Mouse (Mus musculus) liver, embryonic 12.5 days (tissue): ENCODE results near the gene Syn2. TPM values are rescaled to one million over a fixed set of nuclear protein-coding genes. Genes with fewer than 3 reads are reported as not detected.

Experiments used
- ATAC-seq: fragments of 200-750 bp; cut with Nextera tagmentation; 2 replicates; pipeline ENCODE4 v1.8.0; 2017; ENCODE audit warnings: moderate number of reproducible peaks, mild to moderate bottlenecking, moderate library complexity
- H3K27ac ChIP-seq: fragments of 300-500 bp; sonication (generic); 2 replicates; pipeline ENCODE4 v1.5.1; 2016; ENCODE audit warnings: mild to moderate bottlenecking
- H3K27me3 ChIP-seq: fragments of 300-500 bp; sonication (generic); replicated peaks from 2 replicates; pipeline ENCODE4 v1.6.1; 2016; ENCODE audit warnings: mild to moderate bottlenecking, moderate library complexity
- H3K36me3 ChIP-seq: fragments of 300-500 bp; sonication (generic); 2 replicates; pipeline ENCODE4 v1.6.1; 2016; ENCODE audit warnings: mild to moderate bottlenecking, moderate library complexity
- H3K4me1 ChIP-seq: fragments of 300-500 bp; sonication (generic); 2 replicates; pipeline ENCODE4 v1.6.1; 2016
- H3K4me2 ChIP-seq: fragments of 300-500 bp; sonication (generic); 2 replicates; pipeline ENCODE4 v1.6.1; 2016; ENCODE audit warnings: mild to moderate bottlenecking, moderate library complexity
- H3K4me3 ChIP-seq: fragments of 300-500 bp; sonication (generic); 2 replicates; pipeline ENCODE4 v1.5.1; 2016; ENCODE audit warnings: mild to moderate bottlenecking, moderate library complexity
- H3K9ac ChIP-seq: fragments of 300-500 bp; sonication (generic); 2 replicates; pipeline ENCODE4 v1.6.1; 2016; ENCODE audit warnings: mild to moderate bottlenecking, moderate library complexity
- H3K9me3 ChIP-seq: fragments of 300-500 bp; sonication (generic); replicated peaks from 2 replicates; pipeline ENCODE4 v1.6.1; 2016; ENCODE audit warnings: mild to moderate bottlenecking, moderate library complexity
- WGBS: fragments of 180-500 bp; shearing (Covaris S2); methylation state at CpG from one replicate; pipeline ENCODE4 v1.1.7; 2016; ENCODE audit not compliant: insufficient replicate concordance; 5-methylcytosine and 5-hydroxymethylcytosine counted together
- polyA plus RNA-seq: library from polyadenylated mRNA; unstranded; fragments of >200 nt; fragmentation: Nextera tagmentation; extraction: Ambion mirVana; gene quantifications from 2 replicates; pipeline ENCODE4 v1.2.1, GENCODE M21; 2016

Gene Syn2
- polyA plus RNA-seq, 1 experiment from 2014 or later, result not detected

- Histone ChIP-seq H3K4me1 (no peaks in the 10 kb centered on the region; the same call in 1 of the 2 replicates), H3K9ac (no peak overlapping the region), H3K9me3 (no peaks in the 10 kb centered on the region), H3K4me2 (no peak overlapping the region), H3K36me3 (no peaks in the 10 kb centered on the region), H3K27me3 (peaks cover 7% of the 10 kb centered on the region; the same call in 1 of the 2 replicates), H3K27ac (no peak overlapping the region), H3K4me3 (no peak overlapping the region)
- 20% methylated on average over 2 of the region's 2 CpGs for WGBS
- ATAC-seq, result no peak
These were observed 8.4 kb upstream of the Syn2 start for GRCm38 (mm10) chr6:115126232-115126785.

GRCm38 (mm10) chr6:115126851-115127250 is 7.9 kb upstream of the Syn2 start:
- H3K4me1 ChIP-seq, result no peaks in the 10 kb centered on the region; the same call in 1 of the 2 replicates
- peaks cover 8% of the 10 kb centered on the region; the same call in 1 of the 2 replicates for H3K27me3 ChIP-seq
- H3K36me3 ChIP-seq, result no peaks in the 10 kb centered on the region
- ATAC-seq, result no peak
- no peak overlapping the region for H3K4me3 ChIP-seq
- H3K27ac ChIP-seq, result no peak overlapping the region
- no peaks in the 10 kb centered on the region for H3K9me3 ChIP-seq
- WGBS, result 59% methylated on average over 3 of the region's 3 CpGs
- no peak overlapping the region for H3K9ac ChIP-seq
- no peak overlapping the region for H3K4me2 ChIP-seq

DNA sequence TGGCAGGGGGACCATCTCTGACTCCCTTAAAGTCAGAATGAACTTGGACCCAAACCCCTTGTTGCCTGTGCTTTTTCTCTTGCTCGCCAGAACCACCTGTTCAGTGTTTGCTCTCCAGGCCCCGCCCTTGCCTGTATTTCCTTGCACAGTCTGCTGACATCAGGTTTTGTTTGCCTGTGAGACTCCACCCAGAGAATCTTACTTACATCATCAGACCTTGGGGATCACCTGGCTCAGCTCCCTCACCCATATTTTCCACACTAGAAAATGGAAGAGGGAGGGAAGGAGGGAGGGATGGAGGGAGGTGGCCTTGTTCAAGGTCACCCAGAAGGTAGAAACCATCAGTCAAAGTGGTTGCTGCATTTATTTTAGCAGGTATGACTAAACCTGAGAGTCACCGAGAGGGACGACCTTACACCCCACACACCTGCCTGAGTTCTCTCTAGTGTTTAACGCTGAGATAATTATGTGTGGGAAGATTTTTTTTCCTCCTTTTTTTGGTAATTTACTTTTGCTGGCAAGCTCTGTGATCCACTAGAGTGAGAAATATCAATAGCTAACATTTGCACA is 7.4 kb upstream of the Syn2 start:
- Histone ChIP-seq H3K36me3 (no peaks in the 10 kb centered on the region), H3K27me3 (peaks cover 8% of the 10 kb centered on the region; the same call in 1 of the 2 replicates), H3K9me3 (no peaks in the 10 kb centered on the region), H3K4me3 (no peak overlapping the region), H3K9ac (no peak overlapping the region), H3K27ac (no peak overlapping the region), H3K4me2 (no peak overlapping the region), H3K4me1 (no peaks in the 10 kb centered on the region; the same call in 1 of the 2 replicates)
- WGBS, result 63% methylated on average over 5 of the region's 5 CpGs
- ATAC-seq, result no peak

DNA sequence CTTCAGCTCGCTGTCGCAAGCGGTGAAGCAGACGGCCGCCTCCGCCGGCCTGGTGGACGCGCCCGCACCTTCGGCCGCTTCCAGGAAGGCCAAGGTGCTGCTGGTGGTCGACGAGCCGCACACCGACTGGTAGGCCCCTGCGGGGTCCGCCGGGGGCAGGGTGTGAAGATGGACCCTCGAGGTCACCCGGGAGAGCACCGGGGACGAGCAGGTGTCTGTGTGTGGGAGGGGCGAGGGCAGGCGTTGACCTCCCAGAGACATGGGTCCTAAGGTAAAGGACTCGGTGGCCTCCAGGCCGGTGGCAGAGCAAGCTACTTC is 589 bp downstream of the Syn2 start:
- Histone ChIP-seq H3K4me2 (peak overlapping the region; percentile 80), H3K9ac (peak overlapping the region; percentile 31; the same call in 1 of the 2 replicates), H3K36me3 (no peaks in the 10 kb centered on the region), H3K4me3 (peak overlapping the region; percentile 57), H3K4me1 (peaks cover 12% of the 10 kb centered on the region), H3K27ac (no peak overlapping the region), H3K27me3 (peaks cover 55% of the 10 kb centered on the region), H3K9me3 (no peaks in the 10 kb centered on the region)
- no peak for ATAC-seq
- 5% methylated on average over 27 of the region's 27 CpGs for WGBS

DNA sequence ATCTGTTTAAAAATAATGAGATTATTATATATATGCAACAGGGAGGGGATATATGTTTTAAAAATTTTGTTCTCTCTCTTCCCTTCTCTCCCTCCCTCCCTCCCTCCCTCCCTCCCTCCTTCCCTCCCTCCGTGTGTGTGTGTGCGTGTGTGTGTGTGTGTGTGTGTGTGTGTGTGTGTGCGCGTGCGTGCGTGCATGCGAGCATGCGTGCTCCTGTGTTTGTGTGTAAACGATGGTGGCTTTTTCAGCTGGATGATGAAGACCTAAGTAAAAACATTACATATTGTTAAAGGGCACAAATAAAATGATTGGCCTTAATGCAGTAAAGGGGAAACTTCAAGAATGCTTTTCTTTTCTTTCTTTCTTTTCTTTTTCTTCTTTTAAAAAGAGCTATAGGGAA is 1.5 kb downstream of the Syn2 start:
- Histone ChIP-seq H3K9me3 (no peaks in the 10 kb centered on the region), H3K4me3 (no peak overlapping the region), H3K36me3 (no peaks in the 10 kb centered on the region), H3K4me2 (no peak overlapping the region), H3K27ac (no peak overlapping the region), H3K27me3 (peaks cover 50% of the 10 kb centered on the region), H3K9ac (no peak overlapping the region), H3K4me1 (peaks cover 12% of the 10 kb centered on the region)
- ATAC-seq, result no peak
- 79% methylated on average over 8 of the region's 9 CpGs for WGBS

- H3K9me3 ChIP-seq, result no peaks in the 10 kb centered on the region
- 46% methylated on average over 4 of the region's 4 CpGs for WGBS
- H3K9ac ChIP-seq, result no peak overlapping the region
- ATAC-seq, result no peak
- no peaks in the 10 kb centered on the region for H3K36me3 ChIP-seq
- no peak overlapping the region for H3K4me3 ChIP-seq
- H3K4me1 ChIP-seq, result no peaks in the 10 kb centered on the region
- no peak overlapping the region for H3K27ac ChIP-seq
- H3K27me3 ChIP-seq, result peaks cover 9% of the 10 kb centered on the region
- no peak overlapping the region for H3K4me2 ChIP-seq
These were observed 6.7 kb downstream of the Syn2 start for GRCm38 (mm10) chr6:115141446-115141845.

- H3K4me2 ChIP-seq, result no peak overlapping the region
- H3K36me3 ChIP-seq, result no peaks in the 10 kb centered on the region
- no peaks in the 10 kb centered on the region for H3K4me1 ChIP-seq
- 50% methylated on average over 4 of the region's 4 CpGs for whole genome bisulfite sequencing
- no peak overlapping the region for H3K27ac ChIP-seq
- no peak overlapping the region for H3K9ac ChIP-seq
- H3K4me3 ChIP-seq, result no peak overlapping the region
- H3K27me3 ChIP-seq, result no peaks in the 10 kb centered on the region
- no peaks in the 10 kb centered on the region for H3K9me3 ChIP-seq
- ATAC-seq, result no peak
These were observed 26.5 kb downstream of the Syn2 start for GRCm38 (mm10) chr6:115161175-115161574.

- no peaks in the 10 kb centered on the region for H3K4me1 ChIP-seq
- H3K27ac ChIP-seq, result no peak overlapping the region
- no peaks in the 10 kb centered on the region for H3K36me3 ChIP-seq
- no peak overlapping the region for H3K4me3 ChIP-seq
- no peaks in the 10 kb centered on the region for H3K9me3 ChIP-seq
- H3K4me2 ChIP-seq, result no peak overlapping the region
- H3K27me3 ChIP-seq, result no peaks in the 10 kb centered on the region
- 68% methylated on average over 3 of the region's 3 CpGs for WGBS
- ATAC-seq, result no peak
- no peak overlapping the region for H3K9ac ChIP-seq
These were observed 31.3 kb downstream of the Syn2 start for GRCm38 (mm10) chr6:115165863-115166470.

DNA sequence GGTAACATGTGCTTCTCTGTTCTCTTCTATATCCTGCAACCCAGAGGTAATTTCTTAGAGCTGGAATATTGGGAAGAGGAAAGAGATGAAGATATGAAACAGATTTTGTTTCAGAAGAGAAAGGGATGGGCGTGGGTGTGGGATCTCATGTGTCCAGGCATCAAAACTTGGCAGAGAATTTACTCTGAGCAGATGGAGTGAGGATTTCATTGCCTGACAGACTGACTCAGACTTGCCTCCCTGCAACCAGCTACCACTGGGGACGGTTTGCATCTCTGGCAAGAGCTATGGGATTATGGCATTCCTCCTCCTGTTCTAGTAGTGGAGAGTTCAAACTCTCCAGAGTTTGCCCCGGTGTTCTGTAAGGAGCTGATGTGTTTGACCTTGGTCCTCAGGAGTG is 34.2 kb downstream of the Syn2 start:
- Histone ChIP-seq H3K9me3 (no peaks in the 10 kb centered on the region), H3K4me1 (no peaks in the 10 kb centered on the region), H3K36me3 (no peaks in the 10 kb centered on the region), H3K9ac (no peak overlapping the region), H3K27ac (no peak overlapping the region), H3K4me3 (no peak overlapping the region), H3K4me2 (no peak overlapping the region), H3K27me3 (no peaks in the 10 kb centered on the region)
- 36% methylated on average over 3 of the region's 3 CpGs for WGBS
- no peak for ATAC-seq

- Histone ChIP-seq H3K9me3 (no peaks in the 10 kb centered on the region), H3K36me3 (no peaks in the 10 kb centered on the region), H3K9ac (no peak overlapping the region), H3K27ac (no peak overlapping the region), H3K4me2 (no peak overlapping the region), H3K4me1 (no peaks in the 10 kb centered on the region), H3K27me3 (no peaks in the 10 kb centered on the region), H3K4me3 (no peak overlapping the region)
- no peak for ATAC-seq
- 42% methylated on average over 2 of the region's 2 CpGs for WGBS
These were observed 34.8 kb downstream of the Syn2 start for GRCm38 (mm10) chr6:115169518-115169917.

GRCm38 (mm10) chr6:115174845-115175244 is 40.1 kb downstream of the Syn2 start:
- H3K9me3 ChIP-seq, result no peaks in the 10 kb centered on the region
- no peak for ATAC-seq
- no peak overlapping the region for H3K9ac ChIP-seq
- no peak overlapping the region for H3K4me3 ChIP-seq
- no peak overlapping the region for H3K4me2 ChIP-seq
- H3K4me1 ChIP-seq, result no peaks in the 10 kb centered on the region
- H3K27ac ChIP-seq, result no peak overlapping the region
- WGBS, result 26% methylated on average over 3 of the region's 3 CpGs
- H3K36me3 ChIP-seq, result no peaks in the 10 kb centered on the region
- H3K27me3 ChIP-seq, result no peaks in the 10 kb centered on the region

DNA sequence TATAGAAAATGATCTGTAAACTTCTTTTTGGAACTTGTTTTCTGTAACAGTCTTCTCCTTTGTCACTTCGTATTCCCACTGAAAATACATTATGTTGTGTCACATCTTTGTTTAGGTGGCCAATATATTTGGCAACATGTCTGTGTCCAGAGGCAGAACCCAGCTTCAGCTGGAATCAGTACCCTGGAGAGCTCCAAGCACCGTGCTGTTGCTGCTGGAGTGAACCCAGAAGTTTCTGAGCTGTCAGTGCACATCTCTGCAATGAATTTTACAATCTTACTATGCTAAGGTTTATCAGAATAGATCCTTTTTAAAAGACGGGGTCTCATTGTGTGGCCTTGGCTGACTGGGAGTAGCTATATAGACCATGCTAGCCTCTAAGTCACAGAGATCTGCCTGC is 44.1 kb downstream of the Syn2 start:
- H3K36me3 ChIP-seq, result no peaks in the 10 kb centered on the region
- no peak for ATAC-seq
- WGBS, result 16% methylated on average over 3 of the region's 3 CpGs

More for the DNA sequence above, 44.1 kb downstream of the Syn2 start:
- H3K4me3 ChIP-seq, result no peak overlapping the region
- H3K9ac ChIP-seq, result no peak overlapping the region
- no peaks in the 10 kb centered on the region for H3K27me3 ChIP-seq
- no peak overlapping the region for H3K27ac ChIP-seq
- no peaks in the 10 kb centered on the region for H3K9me3 ChIP-seq
- H3K4me2 ChIP-seq, result no peak overlapping the region
- no peaks in the 10 kb centered on the region for H3K4me1 ChIP-seq
